Mouse (Mus musculus): Measurements from ENCODE around the gene Rasal1. TPM values are rescaled to one million over a fixed set of nuclear protein-coding genes. Genes with fewer than 3 reads are reported as not detected.

Rasal1 gene
- polyA plus RNA-seq, 1 experiment from 2014 or later, result 0.07 TPM

DNA sequence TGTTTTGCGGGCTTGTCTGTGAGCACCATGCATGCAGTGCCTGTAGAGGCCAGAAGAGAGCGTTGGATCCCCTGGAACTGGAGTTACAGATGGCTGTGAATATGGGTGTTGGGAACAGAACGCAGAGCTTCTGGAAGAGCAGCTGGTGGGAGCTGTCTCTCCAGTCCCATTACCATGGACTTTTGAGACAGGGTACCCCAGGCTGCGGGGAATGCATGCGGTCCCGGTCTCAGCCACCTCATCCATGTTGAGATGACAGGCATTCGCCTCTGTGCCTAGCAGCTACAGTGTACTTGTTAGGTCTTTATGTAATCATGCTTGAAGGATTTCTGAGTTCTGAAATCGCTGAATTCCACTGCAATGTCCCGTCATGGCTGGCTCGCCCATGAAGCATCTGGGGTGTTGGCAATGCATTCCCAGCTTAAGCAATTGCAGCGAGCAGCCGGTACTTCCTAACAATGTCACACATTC, 7.7 kb downstream of the Rasal1 start:
- no peak overlapping the region for H3K4me3 ChIP-seq (replicated peaks)
- 68% methylated on average over 12 of the region's 12 CpGs for WGBS (ENCODE audit: insufficient replicate concordance)
- H3K36me3 ChIP-seq (replicated peaks), result no peaks in the 10 kb centered on the region
- H3K4me2 ChIP-seq, result no peak overlapping the region
- peaks cover 38% of the 10 kb centered on the region for H3K27me3 ChIP-seq
- H3K9ac ChIP-seq, result no peak overlapping the region
- no peak overlapping the region for H3K27ac ChIP-seq (replicated peaks)
- no peak for ATAC-seq (ENCODE audit: insufficient read depth)
- H3K9me3 ChIP-seq (replicated peaks), result no peaks in the 10 kb centered on the region
- peaks cover 2% of the 10 kb centered on the region; the same call in 1 of the 2 replicates for H3K4me1 ChIP-seq (replicated peaks)

DNA sequence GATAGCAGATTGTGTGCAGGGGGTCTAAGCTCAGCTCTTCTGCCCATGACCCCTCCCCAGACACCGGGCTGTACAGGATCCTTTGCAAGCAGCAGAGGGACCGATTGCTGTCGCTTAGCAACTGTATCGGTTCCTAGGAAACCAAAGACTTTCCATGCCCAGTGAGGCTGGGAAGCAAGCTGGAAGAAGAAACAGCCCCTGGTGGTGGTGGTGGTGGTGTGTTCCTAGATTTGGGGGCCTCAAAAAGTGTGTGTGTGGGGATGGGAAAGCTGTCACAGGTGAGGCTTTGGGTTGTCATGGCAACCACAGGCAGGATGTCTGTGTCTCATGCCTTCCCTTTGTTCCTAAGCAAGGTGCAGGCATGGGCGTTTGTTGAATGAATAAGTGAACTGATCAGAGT, 12.2 kb downstream of the Rasal1 start:
- no peaks in the 10 kb centered on the region for H3K9me3 ChIP-seq (replicated peaks)
- no peak for ATAC-seq (ENCODE audit: insufficient read depth)
- H3K27me3 ChIP-seq, result peaks cover 21% of the 10 kb centered on the region; the same call in 1 of the 2 replicates
- H3K4me3 ChIP-seq (replicated peaks), result no peak overlapping the region
- no peaks in the 10 kb centered on the region for H3K36me3 ChIP-seq (replicated peaks)
- 53% methylated on average over 5 of the region's 5 CpGs for WGBS (ENCODE audit: insufficient replicate concordance)
- no peak overlapping the region for H3K9ac ChIP-seq
- H3K4me1 ChIP-seq (replicated peaks), result no peaks in the 10 kb centered on the region
- no peak overlapping the region for H3K27ac ChIP-seq (replicated peaks)
- no peak overlapping the region for H3K4me2 ChIP-seq

DNA sequence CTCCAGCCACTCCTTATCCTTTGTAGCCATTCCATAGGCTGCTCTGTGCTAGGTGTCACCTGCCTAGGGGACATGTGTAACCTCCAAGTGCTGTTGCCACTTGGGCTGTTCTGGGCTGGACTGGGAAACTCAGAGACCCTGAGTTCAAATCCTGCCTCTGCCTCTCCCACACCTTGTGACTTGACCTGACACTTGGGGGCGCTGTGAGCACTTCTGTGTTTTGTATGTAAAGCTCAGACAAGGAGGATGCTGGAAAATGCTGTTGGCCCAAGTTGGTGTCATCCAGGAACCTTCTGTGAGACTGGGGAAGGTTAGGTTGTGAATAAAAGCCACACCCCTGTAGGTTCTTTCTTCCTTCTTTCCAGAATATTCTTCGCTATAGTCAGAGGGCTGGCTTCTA, 16.3 kb downstream of the Rasal1 start:
- no peak overlapping the region for H3K4me3 ChIP-seq (replicated peaks)
- 50% methylated on average over 2 of the region's 2 CpGs for WGBS (ENCODE audit: insufficient replicate concordance)

DNA sequence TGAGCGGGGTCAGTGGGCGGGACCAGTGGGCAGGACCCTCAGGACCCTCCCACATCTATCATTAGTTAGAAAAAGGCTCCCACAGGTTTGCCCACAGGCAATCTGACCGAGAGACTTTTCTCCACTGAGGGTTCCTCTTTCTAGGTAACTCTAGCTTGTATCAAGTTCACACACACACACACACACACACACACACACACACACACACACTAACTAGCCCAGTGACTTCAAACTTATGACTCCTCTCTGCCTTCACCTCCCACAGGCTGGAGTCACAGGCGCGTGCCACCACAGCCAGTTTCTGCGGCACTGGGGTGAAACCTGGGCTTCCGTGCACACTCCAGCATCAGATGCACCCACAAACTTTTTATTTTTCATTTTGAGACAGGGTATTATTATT, 20.1 kb downstream of the Rasal1 start:
- 55% methylated on average over 7 of the region's 7 CpGs for WGBS (ENCODE audit: insufficient replicate concordance)
- Histone ChIP-seq H3K27me3 (peaks cover 18% of the 10 kb centered on the region; the same call in 1 of the 2 replicates), H3K9ac (no peak overlapping the region), H3K4me2 (no peak overlapping the region), H3K36me3 (replicated peaks) (no peaks in the 10 kb centered on the region), H3K9me3 (replicated peaks) (no peaks in the 10 kb centered on the region), H3K27ac (replicated peaks) (no peak overlapping the region), H3K4me1 (replicated peaks) (no peaks in the 10 kb centered on the region), H3K4me3 (replicated peaks) (no peak overlapping the region)
- no peak for ATAC-seq (ENCODE audit: insufficient read depth)

More for the DNA sequence above, 16.3 kb downstream of the Rasal1 start:
- Histone ChIP-seq H3K36me3 (replicated peaks) (no peaks in the 10 kb centered on the region), H3K27ac (replicated peaks) (no peak overlapping the region), H3K4me2 (no peak overlapping the region), H3K27me3 (peaks cover 24% of the 10 kb centered on the region; the same call in 1 of the 2 replicates), H3K9ac (no peak overlapping the region), H3K4me1 (replicated peaks) (no peaks in the 10 kb centered on the region), H3K9me3 (replicated peaks) (no peaks in the 10 kb centered on the region)
- ATAC-seq (ENCODE audit: insufficient read depth), result no peak

DNA sequence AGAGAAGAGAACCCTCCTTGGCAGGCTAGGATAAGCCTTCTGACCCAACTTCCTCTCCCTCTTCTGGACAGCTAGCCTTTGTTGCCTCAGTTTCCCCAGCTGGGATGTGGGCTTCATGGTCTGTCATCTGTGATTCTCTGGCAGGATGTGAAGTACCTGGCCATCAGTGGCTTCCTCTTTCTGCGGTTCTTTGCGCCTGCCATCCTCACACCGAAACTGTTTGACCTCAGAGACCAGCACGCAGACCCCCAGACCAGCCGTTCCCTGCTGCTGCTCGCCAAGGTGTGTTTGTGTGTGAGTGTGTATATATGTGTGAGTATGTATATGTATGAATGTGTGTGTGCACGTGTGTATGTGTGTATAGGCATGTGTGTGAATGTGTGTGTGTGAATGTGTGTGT, 21.5 kb downstream of the Rasal1 start:
- no peaks in the 10 kb centered on the region for H3K9me3 ChIP-seq (replicated peaks)
- no peaks in the 10 kb centered on the region for H3K4me1 ChIP-seq (replicated peaks)
- ATAC-seq (ENCODE audit: insufficient read depth), result no peak
- H3K27ac ChIP-seq (replicated peaks), result no peak overlapping the region
- no peak overlapping the region for H3K4me2 ChIP-seq
- H3K27me3 ChIP-seq, result peaks cover 26% of the 10 kb centered on the region; the same call in 1 of the 2 replicates
- 52% methylated on average over 7 of the region's 7 CpGs for WGBS (ENCODE audit: insufficient replicate concordance)
- H3K4me3 ChIP-seq (replicated peaks), result no peak overlapping the region
- H3K9ac ChIP-seq, result no peak overlapping the region
- no peaks in the 10 kb centered on the region for H3K36me3 ChIP-seq (replicated peaks)

DNA sequence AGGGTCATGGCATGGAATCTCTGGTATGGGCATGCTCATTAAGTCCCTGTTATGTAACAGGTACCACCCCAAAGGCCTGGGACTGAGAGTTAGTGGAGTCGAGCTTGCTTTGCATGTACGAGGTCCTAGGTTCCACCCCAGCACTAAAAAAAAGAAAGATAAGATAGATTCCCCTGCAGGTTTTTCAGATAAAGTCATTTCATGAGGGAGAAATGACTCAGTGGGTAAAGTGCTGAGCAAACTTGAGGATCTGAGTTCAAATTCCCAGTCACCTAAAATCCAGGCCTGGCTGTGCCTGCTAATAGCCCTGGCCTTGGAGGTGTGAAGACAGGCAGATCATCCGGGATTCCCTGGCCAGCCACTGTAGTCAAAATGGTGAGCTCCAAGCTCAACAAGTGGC, 23.3 kb downstream of the Rasal1 start:
- 45% methylated on average over 3 of the region's 3 CpGs for WGBS (ENCODE audit: insufficient replicate concordance)
- Histone ChIP-seq H3K36me3 (replicated peaks) (no peaks in the 10 kb centered on the region), H3K27me3 (peaks cover 17% of the 10 kb centered on the region; the same call in 1 of the 2 replicates), H3K9ac (no peak overlapping the region), H3K27ac (replicated peaks) (no peak overlapping the region), H3K9me3 (replicated peaks) (no peaks in the 10 kb centered on the region), H3K4me3 (replicated peaks) (no peak overlapping the region), H3K4me2 (no peak overlapping the region), H3K4me1 (replicated peaks) (no peaks in the 10 kb centered on the region)
- no peak for ATAC-seq (ENCODE audit: insufficient read depth)

DNA sequence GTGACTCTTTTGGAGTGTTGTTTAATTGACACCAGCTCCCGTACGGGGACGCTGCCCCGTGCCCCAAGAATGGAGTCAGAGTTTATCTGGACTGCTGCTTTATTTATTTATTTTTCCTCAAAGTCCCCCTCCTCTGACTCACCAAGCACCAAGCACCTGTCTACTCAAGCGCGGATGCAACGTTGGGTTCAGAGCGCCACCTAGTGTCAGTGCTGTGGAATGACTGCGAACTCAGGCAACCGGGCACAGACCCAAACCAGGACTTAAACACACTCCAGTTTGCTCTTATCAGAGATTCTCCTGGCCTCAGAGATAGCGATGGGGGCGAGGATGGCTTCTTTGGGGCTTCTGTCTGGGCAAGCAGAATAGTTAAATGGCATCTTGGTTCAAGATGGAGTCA, 25.0 kb downstream of the Rasal1 start:
- H3K4me2 ChIP-seq, result no peak overlapping the region
- 6% methylated on average over 12 of the region's 12 CpGs for WGBS (ENCODE audit: insufficient replicate concordance)
- ATAC-seq (ENCODE audit: insufficient read depth), result no peak

DNA sequence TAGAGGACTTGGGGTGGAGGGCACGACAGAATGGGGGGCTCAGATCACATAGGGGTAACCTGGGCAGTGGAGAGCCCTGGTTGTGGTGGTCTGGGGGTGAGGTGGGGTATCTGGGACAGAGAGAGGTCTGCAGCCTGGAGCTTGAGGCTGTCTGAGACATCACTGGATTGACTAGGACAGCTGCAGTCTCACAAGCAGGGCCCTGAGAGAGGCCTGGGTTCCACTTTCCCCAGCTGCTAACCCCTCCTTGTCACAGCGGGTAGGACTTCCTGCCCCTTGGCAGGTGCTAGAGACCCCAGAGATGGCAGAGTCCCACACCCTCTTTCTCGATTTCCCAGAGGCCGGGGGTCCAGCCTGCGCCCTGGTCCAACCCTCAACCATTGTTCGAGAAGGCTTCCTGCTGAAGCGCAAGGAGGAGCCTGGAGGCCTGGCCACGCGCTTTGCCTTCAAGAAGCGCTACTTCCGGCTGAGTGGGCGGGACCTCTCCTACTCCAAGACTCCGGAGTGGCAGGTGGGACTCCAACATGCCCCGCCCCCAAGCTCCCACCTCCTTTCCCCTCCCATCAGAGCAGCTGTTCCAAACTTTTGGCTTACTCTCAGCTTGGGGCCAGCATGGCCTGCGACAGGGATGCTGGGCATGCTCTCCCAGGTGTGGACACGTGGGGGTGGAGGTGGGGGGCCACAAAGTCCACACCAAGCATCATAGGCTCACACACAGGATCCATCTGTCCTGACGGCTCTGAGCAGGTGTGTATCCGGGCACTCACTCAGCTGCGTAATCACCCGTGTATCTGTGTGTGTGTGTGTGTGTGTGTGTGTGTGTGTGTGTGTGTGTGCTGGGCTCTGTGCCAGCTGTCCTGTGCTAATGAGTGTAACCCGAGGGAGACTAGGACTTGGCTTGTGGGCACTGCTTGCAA, 25.9 kb downstream of the Rasal1 start:
- no peak overlapping the region for H3K4me3 ChIP-seq (replicated peaks)
- no peaks in the 10 kb centered on the region for H3K4me1 ChIP-seq (replicated peaks)
- 32% methylated on average over 21 of the region's 21 CpGs for whole genome bisulfite sequencing (ENCODE audit: insufficient replicate concordance)
- no peaks in the 10 kb centered on the region for H3K9me3 ChIP-seq (replicated peaks)
- no peak overlapping the region for H3K9ac ChIP-seq
- no peak overlapping the region for H3K4me2 ChIP-seq
- H3K36me3 ChIP-seq (replicated peaks), result no peaks in the 10 kb centered on the region
- peaks cover 19% of the 10 kb centered on the region for H3K27me3 ChIP-seq
- ATAC-seq (ENCODE audit: insufficient read depth), result no peak
- no peak overlapping the region for H3K27ac ChIP-seq (replicated peaks)

More for the DNA sequence above, 25.0 kb downstream of the Rasal1 start:
- Histone ChIP-seq H3K4me3 (replicated peaks) (no peak overlapping the region), H3K27me3 (peaks cover 11% of the 10 kb centered on the region; the same call in 1 of the 2 replicates), H3K27ac (replicated peaks) (no peak overlapping the region), H3K4me1 (replicated peaks) (no peaks in the 10 kb centered on the region), H3K9ac (no peak overlapping the region), H3K36me3 (replicated peaks) (no peaks in the 10 kb centered on the region), H3K9me3 (replicated peaks) (no peaks in the 10 kb centered on the region)

DNA sequence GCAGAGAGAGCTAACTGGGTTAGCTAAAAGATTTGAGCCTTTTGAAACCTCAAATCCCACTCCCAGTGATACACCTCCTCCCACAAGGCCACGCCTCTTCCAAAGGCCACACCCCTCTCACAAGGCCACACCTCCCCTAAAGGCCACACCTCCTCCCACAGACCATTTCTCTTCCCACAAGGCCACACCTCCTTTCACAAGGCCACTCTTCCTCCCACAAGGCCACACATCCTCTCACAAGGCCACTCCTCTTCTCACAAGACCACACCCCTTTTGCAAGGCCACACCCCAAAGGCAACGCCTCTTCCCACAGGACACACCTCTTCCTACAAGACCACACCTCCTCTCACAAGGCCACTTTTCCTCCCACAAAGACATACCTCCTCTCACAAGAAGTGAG, 28.9 kb downstream of the Rasal1 start:
- H3K4me2 ChIP-seq, result no peak overlapping the region
- WGBS (ENCODE audit: insufficient replicate concordance), result 14% methylated on average over 2 of the region's 2 CpGs
- no peak for ATAC-seq (ENCODE audit: insufficient read depth)
- H3K9me3 ChIP-seq (replicated peaks), result no peaks in the 10 kb centered on the region
- no peaks in the 10 kb centered on the region for H3K4me1 ChIP-seq (replicated peaks)
- peaks cover 48% of the 10 kb centered on the region for H3K27me3 ChIP-seq
- H3K36me3 ChIP-seq (replicated peaks), result no peaks in the 10 kb centered on the region
- H3K4me3 ChIP-seq (replicated peaks), result no peak overlapping the region
- H3K9ac ChIP-seq, result no peak overlapping the region
- H3K27ac ChIP-seq (replicated peaks), result no peak overlapping the region

DNA sequence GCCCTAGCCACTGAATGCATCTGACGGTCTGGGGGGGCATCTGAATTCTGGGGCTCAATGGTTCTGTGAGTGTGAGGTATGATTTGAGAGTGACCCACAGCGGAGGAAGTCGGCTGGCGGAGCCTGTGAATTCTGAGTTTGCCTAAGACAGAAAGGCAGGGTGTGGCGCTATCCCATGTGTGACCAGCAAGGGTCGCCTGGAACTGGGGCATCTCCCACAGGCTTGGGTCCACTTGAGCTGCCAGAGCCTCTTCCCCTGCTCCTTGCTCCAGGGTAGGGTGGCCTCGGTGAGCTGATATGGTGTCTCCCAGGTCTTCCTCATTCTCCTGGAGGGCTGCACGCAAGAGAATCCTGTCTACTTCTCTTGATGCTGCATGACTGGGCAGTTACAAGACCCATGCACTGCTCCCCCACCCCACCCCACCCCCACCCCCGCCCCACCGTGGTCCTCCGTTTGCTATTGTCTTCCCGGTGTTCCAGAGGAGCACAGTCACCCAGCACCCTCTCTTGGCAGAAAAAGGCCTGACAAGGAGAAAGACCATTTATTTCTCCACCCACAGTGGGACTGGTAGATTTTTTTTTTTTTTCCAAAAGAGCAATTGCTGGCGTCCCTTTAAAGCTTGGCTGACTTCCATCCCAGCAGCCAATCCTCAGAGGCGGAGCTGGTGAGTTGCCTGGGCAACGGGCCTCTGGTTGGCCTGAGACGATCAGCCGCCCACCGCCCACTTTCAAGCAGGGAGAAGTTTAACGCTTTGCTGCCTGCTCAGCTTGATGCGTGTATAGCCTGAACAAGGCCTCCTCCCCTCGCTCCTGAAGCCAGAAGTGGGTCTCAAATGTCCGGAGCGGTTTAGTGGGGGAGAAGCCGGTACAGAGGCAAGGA, 31.3 kb downstream of the Rasal1 start:
- H3K9ac ChIP-seq, result no peak overlapping the region
- H3K27me3 ChIP-seq, result peaks cover 64% of the 10 kb centered on the region
- 6% methylated on average over 24 of the region's 24 CpGs for whole genome bisulfite sequencing (ENCODE audit: insufficient replicate concordance)
- no peaks in the 10 kb centered on the region for H3K36me3 ChIP-seq (replicated peaks)
- no peak overlapping the region for H3K27ac ChIP-seq (replicated peaks)
- no peaks in the 10 kb centered on the region for H3K9me3 ChIP-seq (replicated peaks)
- no peaks in the 10 kb centered on the region for H3K4me1 ChIP-seq (replicated peaks)
- H3K4me2 ChIP-seq, result peak overlapping the region; percentile 44
- H3K4me3 ChIP-seq (replicated peaks), result no peak overlapping the region
- ATAC-seq (ENCODE audit: insufficient read depth), result no peak

DNA sequence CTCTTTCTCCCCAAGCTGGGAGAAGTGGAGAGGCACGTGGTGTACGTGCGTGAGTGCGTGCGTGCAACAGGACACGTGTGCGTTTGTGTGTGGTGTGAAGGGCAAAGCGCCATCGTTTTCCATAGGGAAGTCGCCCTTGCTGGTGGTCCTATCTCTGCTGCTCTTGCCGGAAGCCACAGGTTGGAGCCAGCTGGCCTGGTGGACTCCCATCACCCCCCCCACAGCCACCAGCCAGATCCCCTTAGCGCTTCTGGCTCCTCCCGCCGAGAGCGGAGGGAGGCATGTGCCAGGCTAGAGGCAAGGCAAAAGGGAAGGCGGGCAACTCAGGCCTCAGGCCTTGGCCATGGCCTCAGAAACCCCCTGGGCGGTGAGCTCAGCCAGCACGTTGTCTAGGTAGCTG, 32.3 kb downstream of the Rasal1 start:
- Histone ChIP-seq H3K4me3 (replicated peaks) (no peak overlapping the region), H3K4me2 (no peak overlapping the region), H3K27me3 (peaks cover 73% of the 10 kb centered on the region), H3K4me1 (replicated peaks) (no peaks in the 10 kb centered on the region), H3K36me3 (replicated peaks) (no peaks in the 10 kb centered on the region), H3K9ac (no peak overlapping the region), H3K27ac (replicated peaks) (no peak overlapping the region), H3K9me3 (replicated peaks) (no peaks in the 10 kb centered on the region)
- WGBS (ENCODE audit: insufficient replicate concordance), result 80% methylated on average over 18 of the region's 18 CpGs
- no peak for ATAC-seq (ENCODE audit: insufficient read depth)

All from liver, embryonic 15.5 days (tissue).